Mouse (Mus musculus) embryonic facial prominence, embryonic 14.5 days (tissue): ENCODE results near the gene Rpl23. TPM values are rescaled to one million over a fixed set of nuclear protein-coding genes. Genes with fewer than 3 reads are reported as not detected.

Experiments used
- ATAC-seq: fragments of 200-750 bp; cut with Nextera tagmentation; 2 replicates; pipeline ENCODE4 v1.8.0; 2017; ENCODE audit warnings: low read depth, moderate number of reproducible peaks, moderate TSS enrichment
- DNase-seq: peaks from one replicate; pipeline ENCODE4 v3.0.0-alpha.2; 2015; ENCODE audit warnings: low spot score
- H3K27ac ChIP-seq: fragments of 300-500 bp; sonication (generic); replicated peaks from 2 replicates; pipeline ENCODE4 v1.5.1; 2014; ENCODE audit warnings: low read depth, mild to moderate bottlenecking, low read length, moderate library complexity
- H3K27me3 ChIP-seq: fragments of 300-500 bp; sonication (generic); replicated peaks from 2 replicates; pipeline ENCODE4 v1.6.1; 2014; ENCODE audit warnings: low read length; ENCODE audit not compliant: control insufficient read depth, insufficient read depth
- H3K36me3 ChIP-seq: fragments of 300-500 bp; sonication (generic); 2 replicates; pipeline ENCODE4 v1.6.1; 2014; ENCODE audit warnings: low read length, mixed read lengths; ENCODE audit not compliant: control insufficient read depth, insufficient read depth
- H3K4me1 ChIP-seq: fragments of 300-500 bp; sonication (generic); 2 replicates; pipeline ENCODE4 v1.6.1; 2014; ENCODE audit warnings: antibody characterized with exemption, low read length; ENCODE audit not compliant: control insufficient read depth, insufficient read depth
- H3K4me2 ChIP-seq: fragments of 300-500 bp; sonication (generic); 2 replicates; pipeline ENCODE4 v1.6.1; 2014; ENCODE audit warnings: low read depth, mild to moderate bottlenecking, low read length, moderate library complexity, mixed read lengths
- H3K4me3 ChIP-seq: fragments of 300-500 bp; sonication (generic); 2 replicates; pipeline ENCODE4 v1.5.1; 2014; ENCODE audit warnings: low read depth, mild to moderate bottlenecking, low read length
- H3K9ac ChIP-seq: fragments of 300-500 bp; sonication (generic); 2 replicates; pipeline ENCODE4 v1.6.1; 2014; ENCODE audit warnings: low read depth, mild to moderate bottlenecking, low read length, moderate library complexity, mixed read lengths
- H3K9me3 ChIP-seq: fragments of 300-500 bp; sonication (generic); 2 replicates; pipeline ENCODE4 v1.6.1; 2016; ENCODE audit warnings: low read length; ENCODE audit not compliant: control insufficient read depth
- WGBS: fragments of 180-500 bp; shearing (Covaris S2); extraction: QIAGEN DNeasy Blood & Tissue Kit; methylation state at CpG from one replicate; pipeline ENCODE4 v1.1.7; 2014; 5-methylcytosine and 5-hydroxymethylcytosine counted together
- polyA plus RNA-seq: library from polyadenylated mRNA; unstranded; fragments of >200 nt; fragmentation: Nextera tagmentation; extraction: Ambion mirVana; gene quantifications from 2 replicates; pipeline ENCODE4 v1.2.1, GENCODE M21; 2014

The Rpl23 gene
- polyA plus RNA-seq, 1 experiment from 2014 or later: 810 TPM

DNA sequence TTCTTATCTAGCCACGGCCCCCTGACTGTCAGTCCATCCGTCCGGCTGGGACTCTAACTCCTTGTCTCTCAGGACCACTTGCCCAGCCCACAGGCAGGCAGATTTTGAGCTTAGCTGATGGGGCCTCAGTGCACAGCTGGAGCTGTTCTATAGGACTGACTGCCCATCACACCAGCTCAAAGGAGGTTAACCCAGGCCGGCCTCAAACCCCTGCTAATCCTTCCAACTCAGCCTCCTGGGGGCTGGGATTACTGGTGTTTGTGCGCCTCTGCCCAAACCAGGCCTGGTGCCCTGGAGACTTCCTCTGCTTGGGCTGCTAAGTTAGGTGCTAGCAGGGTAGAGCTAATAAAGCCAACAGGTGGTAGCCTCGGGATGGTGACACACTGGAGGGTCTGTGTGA lies 35.8 kb upstream of the Rpl23 start:
- 42% methylated on average over 6 of the region's 6 CpGs for WGBS
- ATAC-seq: no peak; the same call in 1 of the 2 replicates
- Histone ChIP-seq H3K9me3 (no peaks in the 10 kb centered on the region), H3K4me1 (peaks cover 25% of the 10 kb centered on the region), H3K27me3 (no peaks in the 10 kb centered on the region), H3K4me3 (no peak overlapping the region), H3K4me2 (no peak overlapping the region), H3K27ac (no peak overlapping the region), H3K9ac (0 out of 2 replicates have a peak overlapping the region, but pooled peaks have one; percentile 5), H3K36me3 (peaks cover 58% of the 10 kb centered on the region)
- no peak for DNase-seq

DNA sequence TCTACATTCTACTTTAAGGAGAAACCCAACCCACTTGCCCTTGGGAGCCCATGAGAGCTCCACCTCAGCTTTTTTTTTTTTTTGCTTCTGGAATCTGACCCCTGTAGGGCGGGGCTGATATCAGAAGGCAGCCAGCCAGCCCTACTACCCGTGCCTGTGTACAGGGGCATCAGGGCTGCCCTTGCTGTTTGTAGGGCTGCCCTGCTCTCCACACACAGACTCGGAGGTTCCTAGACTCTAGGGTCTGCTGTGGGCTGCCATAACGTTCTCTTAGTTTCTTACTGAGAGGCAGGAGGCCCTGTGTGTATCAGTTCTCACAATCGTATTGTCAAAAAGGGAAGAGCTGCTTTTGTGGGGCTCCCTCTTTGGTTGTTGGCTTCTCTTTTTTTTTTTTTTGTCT lies 35.1 kb upstream of the Rpl23 start:
- Histone ChIP-seq H3K4me1 (peaks cover 31% of the 10 kb centered on the region), H3K36me3 (peaks cover 52% of the 10 kb centered on the region), H3K9me3 (no peaks in the 10 kb centered on the region), H3K4me2 (no peak overlapping the region), H3K27ac (no peak overlapping the region), H3K9ac (no peak overlapping the region), H3K27me3 (no peaks in the 10 kb centered on the region), H3K4me3 (no peak overlapping the region)
- WGBS: 27% methylated on average over 5 of the region's 5 CpGs
- DNase-seq (no peak), ATAC-seq (no peak)

DNA sequence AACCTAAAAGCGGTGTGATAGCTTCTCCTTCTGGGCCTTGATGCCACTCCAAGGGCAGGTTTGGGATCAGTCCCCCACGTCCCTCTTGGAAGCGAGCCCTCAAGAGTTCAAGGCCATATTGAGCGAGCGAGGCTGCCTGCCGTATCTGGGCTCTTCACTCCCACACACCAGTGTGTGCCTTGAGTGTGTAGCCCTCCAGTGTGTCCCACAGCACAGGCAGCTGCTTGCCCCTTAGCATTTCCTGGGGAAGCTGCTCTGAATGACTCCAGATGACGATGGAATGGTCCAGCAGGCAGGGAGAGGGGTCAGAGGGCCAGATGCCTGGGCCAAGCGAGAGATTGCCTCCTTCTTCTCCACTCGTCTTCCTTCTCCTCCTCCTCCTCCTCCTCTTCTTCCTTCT lies 34.7 kb upstream of the Rpl23 start:
- ATAC-seq (no peak), DNase-seq (no peak)
- peak overlapping the region; percentile 54; the same call in 1 of the 2 replicates for H3K27ac ChIP-seq
- no peaks in the 10 kb centered on the region for H3K9me3 ChIP-seq
- no peak overlapping the region for H3K4me3 ChIP-seq
- peaks cover 36% of the 10 kb centered on the region for H3K4me1 ChIP-seq
- H3K36me3 ChIP-seq: peaks cover 48% of the 10 kb centered on the region
- no peak overlapping the region for H3K4me2 ChIP-seq
- H3K27me3 ChIP-seq: no peaks in the 10 kb centered on the region
- peak overlapping the region; percentile 9; the same call in 1 of the 2 replicates for H3K9ac ChIP-seq
- 33% methylated on average over 9 of the region's 9 CpGs for WGBS

DNA sequence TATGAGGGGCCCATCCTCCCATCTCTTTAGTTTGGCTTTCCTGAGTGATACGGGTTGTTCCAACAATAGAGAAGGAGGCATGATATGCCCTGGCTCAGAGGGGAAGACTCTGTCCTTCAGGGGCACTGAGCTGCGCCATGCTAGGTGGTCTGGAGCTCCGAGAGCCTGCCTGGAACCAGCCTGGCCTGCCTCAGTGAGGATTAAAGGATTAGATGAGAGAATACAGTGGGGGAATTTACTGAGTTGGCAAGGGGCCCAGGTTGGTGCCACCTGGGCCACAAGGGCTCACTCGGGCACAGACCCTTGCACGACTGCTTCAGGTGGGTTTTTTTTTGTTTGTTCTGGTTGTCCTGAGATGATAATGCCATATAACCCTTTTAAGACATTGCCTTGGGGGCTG lies 33.9 kb upstream of the Rpl23 start:
- Histone ChIP-seq H3K27me3 (no peaks in the 10 kb centered on the region), H3K4me3 (no peak overlapping the region), H3K27ac (no peak overlapping the region), H3K36me3 (peaks cover 45% of the 10 kb centered on the region), H3K9me3 (no peaks in the 10 kb centered on the region), H3K4me1 (peaks cover 43% of the 10 kb centered on the region), H3K9ac (no peak overlapping the region), H3K4me2 (no peak overlapping the region)
- DNase-seq: no peak
- 60% methylated on average over 5 of the region's 5 CpGs for WGBS
- peak; percentile 5; the same call in 1 of the 2 replicates for ATAC-seq

DNA sequence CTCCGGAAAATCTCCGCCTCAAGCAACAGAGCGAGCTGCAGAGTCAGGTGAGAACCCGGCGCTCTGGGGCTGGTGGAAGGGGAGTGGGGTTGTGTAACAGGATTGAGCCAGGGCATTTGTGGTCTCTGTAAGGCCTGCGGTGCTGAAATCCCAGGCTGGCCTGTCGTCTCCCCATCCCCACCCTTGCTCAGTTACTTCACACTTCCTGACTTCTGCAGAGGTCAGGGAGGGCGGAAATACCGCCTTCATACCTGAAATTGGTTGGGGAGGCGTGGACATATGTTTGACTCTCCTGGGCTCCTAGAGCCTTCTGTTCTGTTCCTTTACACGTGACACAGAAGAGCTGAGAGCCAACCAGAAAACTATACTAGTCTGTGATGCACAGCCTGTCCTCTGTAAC lies 33.5 kb upstream of the Rpl23 start:
- 53% methylated on average over 11 of the region's 11 CpGs for WGBS
- H3K27ac ChIP-seq: peak overlapping the region; percentile 16; the same call in 1 of the 2 replicates
- H3K4me1 ChIP-seq: peaks cover 46% of the 10 kb centered on the region
- DNase-seq (no peak), ATAC-seq (no peak)
- no peak overlapping the region for H3K9ac ChIP-seq
- no peak overlapping the region for H3K4me2 ChIP-seq
- H3K27me3 ChIP-seq: no peaks in the 10 kb centered on the region
- H3K36me3 ChIP-seq: peaks cover 45% of the 10 kb centered on the region
- no peak overlapping the region for H3K4me3 ChIP-seq
- H3K9me3 ChIP-seq: no peaks in the 10 kb centered on the region

DNA sequence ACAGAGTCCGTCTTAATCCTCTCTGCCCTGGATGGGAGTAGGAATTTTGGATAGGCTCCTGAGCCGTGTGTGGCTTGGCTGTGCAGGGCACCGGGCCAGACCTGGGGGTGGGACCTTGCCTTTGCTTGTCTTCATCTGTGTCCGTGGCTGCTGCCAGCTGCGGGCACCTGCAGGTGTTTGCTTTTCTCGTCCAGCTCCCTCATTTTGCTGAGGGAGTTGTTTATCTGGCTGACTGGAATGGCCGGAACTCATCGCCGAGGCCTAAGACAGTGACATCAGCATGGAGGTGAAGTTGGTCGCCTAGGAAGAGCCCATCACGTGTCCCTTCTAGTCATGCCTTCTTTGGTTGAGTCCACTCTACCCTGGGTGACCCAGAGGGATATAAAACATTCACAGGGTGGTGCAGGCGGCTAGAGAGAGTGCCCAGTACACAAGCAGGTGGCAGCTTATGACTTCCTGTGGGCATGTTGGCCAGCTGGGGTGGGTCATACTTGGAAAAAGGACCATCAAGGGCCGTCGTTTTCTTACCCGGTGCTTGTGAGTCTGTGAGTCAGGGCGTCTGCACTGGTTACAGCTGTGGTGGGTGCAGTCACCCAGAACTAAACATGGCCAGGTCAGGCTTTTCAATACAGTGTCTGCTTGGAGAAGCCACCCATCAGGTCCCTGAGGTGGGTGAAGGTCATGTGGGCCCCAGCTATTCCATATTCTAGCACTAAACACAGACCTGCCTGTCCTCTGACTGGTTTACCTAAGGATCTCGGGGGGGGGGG lies 31.7 kb upstream of the Rpl23 start:
- Histone ChIP-seq H3K27me3 (no peaks in the 10 kb centered on the region), H3K4me1 (peaks cover 62% of the 10 kb centered on the region), H3K9me3 (no peaks in the 10 kb centered on the region), H3K36me3 (peaks cover 44% of the 10 kb centered on the region), H3K9ac (no peak overlapping the region), H3K4me3 (no peak overlapping the region), H3K4me2 (no peak overlapping the region), H3K27ac (no peak overlapping the region)
- 71% methylated on average over 17 of the region's 17 CpGs for WGBS
- ATAC-seq: no peak
- DNase-seq: no peak

DNA sequence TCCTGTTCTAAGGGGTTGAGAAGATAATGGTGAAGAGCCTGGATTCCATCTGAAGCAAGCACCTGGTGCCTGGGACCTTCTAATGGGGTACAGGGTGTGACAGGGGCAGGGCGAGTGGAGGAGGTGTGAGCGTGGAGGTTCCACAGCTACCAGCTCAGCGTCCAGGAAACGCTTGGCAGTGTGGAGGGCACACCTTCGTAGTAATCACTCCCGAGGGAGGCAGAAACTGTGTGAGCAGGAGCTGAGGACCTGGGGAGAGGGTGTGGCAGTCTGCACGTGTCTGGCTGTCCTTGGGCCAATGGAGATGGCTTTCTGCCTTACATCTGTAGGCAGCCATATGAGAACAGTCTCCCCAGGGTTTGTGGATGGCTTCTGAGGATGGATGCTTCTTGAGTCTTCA lies 30.8 kb upstream of the Rpl23 start:
- no peaks in the 10 kb centered on the region for H3K9me3 ChIP-seq
- H3K36me3 ChIP-seq: peaks cover 53% of the 10 kb centered on the region

DNA sequence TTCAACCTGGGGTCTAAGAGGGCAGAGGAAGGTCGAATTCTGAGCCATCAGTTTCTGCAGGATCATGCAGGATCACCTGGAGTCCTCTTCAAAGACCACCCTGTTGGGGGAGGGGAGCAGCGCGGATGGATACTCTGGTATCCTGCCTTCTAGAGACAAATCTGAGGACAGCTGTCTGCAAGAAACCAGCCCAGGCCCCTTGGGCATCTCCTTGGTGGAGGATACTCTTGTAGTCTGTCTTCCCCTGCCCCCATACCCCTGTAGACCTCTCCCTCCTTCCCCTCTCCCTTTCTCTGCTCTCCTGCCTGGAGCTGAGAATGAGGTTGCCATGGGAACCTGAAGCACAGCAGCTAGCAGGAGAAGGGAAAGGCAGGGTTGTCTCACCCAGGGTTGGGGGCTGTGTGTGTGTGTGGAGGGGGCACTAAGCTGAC lies 30.3 kb upstream of the Rpl23 start:
- no peak for DNase-seq
- no peak overlapping the region for H3K9ac ChIP-seq
- H3K27ac ChIP-seq: no peak overlapping the region
- peak; percentile 45; the same call in 1 of the 2 replicates for ATAC-seq
- 34% methylated on average over 3 of the region's 3 CpGs for WGBS
- no peak overlapping the region for H3K4me3 ChIP-seq
- H3K4me1 ChIP-seq: peaks cover 65% of the 10 kb centered on the region
- H3K27me3 ChIP-seq: no peaks in the 10 kb centered on the region
- no peak overlapping the region for H3K4me2 ChIP-seq
- peaks cover 51% of the 10 kb centered on the region for H3K36me3 ChIP-seq
- no peaks in the 10 kb centered on the region for H3K9me3 ChIP-seq

More for the DNA sequence above, 30.8 kb upstream of the Rpl23 start:
- 52% methylated on average over 6 of the region's 7 CpGs for WGBS
- Histone ChIP-seq H3K27me3 (no peaks in the 10 kb centered on the region), H3K27ac (no peak overlapping the region), H3K4me2 (no peak overlapping the region), H3K9ac (no peak overlapping the region), H3K4me1 (peaks cover 63% of the 10 kb centered on the region), H3K4me3 (no peak overlapping the region)
- no peak for DNase-seq
- ATAC-seq: no peak
